Mouse (Mus musculus): Measurements from ENCODE around the gene Ahsa2.
"Not testable (repeated sequence)": the region's sequence is repeated elsewhere in the genome, so short reads cannot be mapped to it uniquely, and the experiment has no call there.

Gene Ahsa2

GRCm38 (mm10) chr11:23497718-23498509, at the start of gene Ahsa2:
Gene Ahsa2 (minus strand): TSS chr11:23498030.
- peak; percentile 98 for DNase-seq

GRCm38 (mm10) chr11:23537446-23537845, 39.6 kb upstream of the Ahsa2 start:
- no peak for DNase-seq

GRCm38 (mm10) chr11:23520473-23521205, 22.8 kb upstream of the Ahsa2 start, which contains the start of gene 1700093K21Rik:
Gene 1700093K21Rik (minus strand): TSS chr11:23521155.
- no peak for DNase-seq

GRCm38 (mm10) chr11:23518981-23519380, 21.2 kb upstream of the Ahsa2 start:
- no peak for DNase-seq

- DNase-seq = no peak
These were observed 17.5 kb upstream of the Ahsa2 start for GRCm38 (mm10) chr11:23515315-23515714.

- not testable (repeated sequence) for DNase-seq
These were observed 17.0 kb upstream of the Ahsa2 start for GRCm38 (mm10) chr11:23514785-23515184.

- DNase-seq = not testable (repeated sequence)
These were observed 7.0 kb upstream of the Ahsa2 start for GRCm38 (mm10) chr11:23504801-23505200.

GRCm38 (mm10) chr11:23498609-23499008, 779 bp upstream of the Ahsa2 start:
- peak; percentile 23 for DNase-seq

- peak; percentile 87 for DNase-seq
These were observed 504 bp downstream of the Ahsa2 start for GRCm38 (mm10) chr11:23497335-23497717.

- DNase-seq = no peak
These were observed 1.2 kb downstream of the Ahsa2 start for GRCm38 (mm10) chr11:23496661-23497060.

GRCm38 (mm10) chr11:23495231-23495630, 2.6 kb downstream of the Ahsa2 start:
- DNase-seq = no peak

GRCm38 (mm10) chr11:23492048-23492790, 5.6 kb downstream of the Ahsa2 start:
- no peak for DNase-seq

- DNase-seq = no peak
These were observed 7.9 kb downstream of the Ahsa2 start for GRCm38 (mm10) chr11:23489955-23490354.

- not testable (repeated sequence) for DNase-seq
These were observed 32.0 kb downstream of the Ahsa2 start for GRCm38 (mm10) chr11:23465862-23466261.

Data from embryo, embryonic 11 days (tissue).